ENCODE assay signal across 8 mouse cellular contexts in genomic region chr5:150674866-150675265, GRCm38 (mm10). TPM values are rescaled to one million over a fixed set of nuclear protein-coding genes. Genes with fewer than 3 reads are reported as not detected.
DNase-seq lines count a peak whose midpoint lies in the region; ATAC-seq and TF ChIP-seq lines count a peak whose summit lies in the region.

No protein-coding gene starts in this region.

- peak overlapping the region; percentile 94 for H3K9ac ChIP-seq in embryonic facial prominence, embryonic 12.5 days
- peak overlapping the region; percentile 93 for H3K9ac ChIP-seq in hindbrain, postnatal 0 days (replicated peaks; ENCODE audit: low read length)

- TF ChIP-seq POLR2A in lung, adult 2 months (IDR thresholded peaks at IDR 0.05; ENCODE audit: borderline replicate concordance, extremely low read depth, low read depth, low read length), result no peak
- no peak for TF ChIP-seq POLR2A in myocyte (IDR thresholded peaks at IDR 0.05; ENCODE audit: insufficient read length, low read depth)

- H3K4me3 ChIP-seq in lung, adult 2 months (replicated peaks; ENCODE audit: extremely low read depth, low read depth, low read length), result peak overlapping the region; percentile 24
- peak overlapping the region; percentile 92 for H3K4me3 ChIP-seq in embryonic facial prominence, embryonic 12.5 days
- H3K4me3 ChIP-seq in hindbrain, postnatal 0 days (ENCODE audit: low read length), result peak overlapping the region; percentile 95
- H3K4me3 ChIP-seq in myocyte, result peak overlapping the region; percentile 50

- H3K79me2 ChIP-seq in myocyte (ENCODE audit: control insufficient read depth, insufficient read depth), result peaks cover 56% of the 10 kb centered on the region

- DNase-seq in lung, adult 2 months, result no peak
- no peak for DNase-seq in lung, postnatal 25 days (ENCODE audit: low spot score)
- peak; percentile 10 for DNase-seq in hindbrain, postnatal 0 days (ENCODE audit: low spot score)
- DNase-seq in layer of hippocampus, adult 9-11 months, result no peak
- DNase-seq in urinary bladder, postnatal 4 days (ENCODE audit: low spot score in 2 of 2), result no peak

- ATAC-seq in embryonic facial prominence, embryonic 12.5 days (ENCODE audit: insufficient number of reproducible peaks, insufficient read depth, low FRiP score, low TSS enrichment), result no peak
- no peak for ATAC-seq in hindbrain, postnatal 0 days
- no peak for ATAC-seq in inflammation-experienced regulatory T-cells, adult 6 months

- H3K27me3 ChIP-seq in embryonic facial prominence, embryonic 12.5 days, result no peaks in the 10 kb centered on the region
- H3K27me3 ChIP-seq in hindbrain, postnatal 0 days (ENCODE audit: insufficient read depth, low read length), result no peaks in the 10 kb centered on the region
- no peaks in the 10 kb centered on the region for H3K27me3 ChIP-seq in myocyte (ENCODE audit: control insufficient read depth, insufficient read depth, insufficient read length)

- TF ChIP-seq CTCF in lung, adult 2 months (IDR thresholded peaks at IDR 0.05; ENCODE audit: insufficient read depth, low read length), result no peak
- no peak for TF ChIP-seq CTCF in hindbrain, postnatal 0 days (IDR thresholded peaks at IDR 0.05; ENCODE audit: low read depth)

- no peak overlapping the region for H3ac ChIP-seq in myocyte (ENCODE audit: control insufficient read depth, insufficient read length)

- H3K36me3 ChIP-seq in embryonic facial prominence, embryonic 12.5 days, result no peaks in the 10 kb centered on the region
- H3K36me3 ChIP-seq in hindbrain, postnatal 0 days (ENCODE audit: insufficient read depth, low read length), result no peaks in the 10 kb centered on the region
- no peaks in the 10 kb centered on the region for H3K36me3 ChIP-seq in myocyte (ENCODE audit: control insufficient read depth, insufficient read depth)

- H3K27ac ChIP-seq in embryonic facial prominence, embryonic 12.5 days, result no peak overlapping the region
- no peak overlapping the region for H3K27ac ChIP-seq in hindbrain, postnatal 0 days

- peak overlapping the region; percentile 53 for H3K4me2 ChIP-seq in embryonic facial prominence, embryonic 12.5 days (replicated peaks)
- H3K4me2 ChIP-seq in hindbrain, postnatal 0 days (ENCODE audit: low read depth, low read length), result peak overlapping the region; percentile 61
- peak overlapping the region; percentile 61 for H3K4me2 ChIP-seq in myocyte (ENCODE audit: low read depth)

- 22% methylated on average over 6 of the region's 6 CpGs for WGBS in lung, adult 2 months
- 52% methylated on average over 6 of the region's 6 CpGs for WGBS in embryonic facial prominence, embryonic 12.5 days
- WGBS in hindbrain, postnatal 0 days, result 50% methylated on average over 6 of the region's 6 CpGs

- H3K4me1 ChIP-seq in lung, adult 2 months (ENCODE audit: control insufficient read depth, insufficient read depth, low read length), result no peaks in the 10 kb centered on the region; the same call in none of the 2 replicates
- peaks cover 11% of the 10 kb centered on the region for H3K4me1 ChIP-seq in embryonic facial prominence, embryonic 12.5 days
- no peaks in the 10 kb centered on the region for H3K4me1 ChIP-seq in hindbrain, postnatal 0 days (ENCODE audit: insufficient read depth, low read length)

- H3K9me3 ChIP-seq in embryonic facial prominence, embryonic 12.5 days, result no peaks in the 10 kb centered on the region
- H3K9me3 ChIP-seq in hindbrain, postnatal 0 days (ENCODE audit: low read length), result no peaks in the 10 kb centered on the region

TF ChIP-seq in myocyte, 11 proteins besides CTCF, POLR2A, EP300 and RAD21:
- TF ChIP-seq SRF (IDR thresholded peaks at IDR 0.05; ENCODE audit: control insufficient read depth, insufficient read length, low read depth) (no peak), E2F4 (IDR thresholded peaks at IDR 0.05; ENCODE audit: insufficient read depth) (no peak), TCF3 (IDR thresholded peaks at IDR 0.05; ENCODE audit: insufficient read length, low read depth) (no peak), MAX (IDR thresholded peaks at IDR 0.05; ENCODE audit: low read depth) (no peak), TCF12 (IDR thresholded peaks at IDR 0.05; ENCODE audit: insufficient read depth, poor library complexity, severe bottlenecking) (no peak), USF1 (IDR thresholded peaks at IDR 0.05; ENCODE audit: low read depth) (no peak), MYOG (IDR thresholded peaks at IDR 0.05; ENCODE audit: control insufficient read depth in 1 of 3, insufficient read depth in 1 of 3, insufficient read length in 2 of 3, low read depth in 2 of 3) (no peak), REST (IDR thresholded peaks at IDR 0.05; ENCODE audit: insufficient read depth, insufficient read length) (no peak), CEBPB (IDR thresholded peaks at IDR 0.05; ENCODE audit: insufficient read depth, poor library complexity, severe bottlenecking) (no peak), MYOD1 (IDR thresholded peaks at IDR 0.05; ENCODE audit: control insufficient read depth in 1 of 3, insufficient read length in 2 of 3, low read depth in 2 of 3) (no peak), POLR2AphosphoS2 (IDR thresholded peaks at IDR 0.05; ENCODE audit: insufficient read length, low read depth) (no peak)
TF ChIP-seq in myocyte: peak in this region for 0.

RNA-seq across cellular contexts. Expression of gene Pds5b, which starts 1.3 kb away (rescaled TPM):
- polyA plus RNA-seq in lung, adult 2 months (2012; rRNA removed), result 4.0 and 8.0 TPM in 2 replicates
- 46.6 and 46.8 TPM in 2 replicates for polyA plus RNA-seq in embryonic facial prominence, embryonic 12.5 days (2016; fragmentation: Nextera tagmentation; extraction: Ambion mirVana)
- total RNA-seq in hindbrain, postnatal 0 days (2014; rRNA removed), result 34.5 and 38.5 TPM in 2 replicates
- polyA plus RNA-seq in hindbrain, postnatal 0 days (2015; fragmentation: Nextera tagmentation; extraction: Ambion mirVana), result 19.4 and 19.8 TPM in 2 replicates
- 4.7 TPM for polyA plus RNA-seq in myocyte (2012; fragmentation: generic; extraction: Trizol)
- 10 to 100 TPM; 20.5 to 23.7 (median 23.3) TPM for polyA plus RNA-seq in inflammation-experienced regulatory T-cells, adult 6 months (2017; shearing (Covaris generic))

RNA-seq across cellular contexts. Expression of gene N4bp2l2, which starts 8.9 kb away (rescaled TPM):
- polyA plus RNA-seq in lung, adult 2 months (2012; rRNA removed), result 4.6 and 6.3 TPM in 2 replicates
- 45.4 and 47.1 TPM in 2 replicates for polyA plus RNA-seq in embryonic facial prominence, embryonic 12.5 days (2016; fragmentation: Nextera tagmentation; extraction: Ambion mirVana)
- 27.2 and 37.6 TPM in 2 replicates for total RNA-seq in hindbrain, postnatal 0 days (2014; rRNA removed)
- polyA plus RNA-seq in hindbrain, postnatal 0 days (2015; fragmentation: Nextera tagmentation; extraction: Ambion mirVana), result 31.5 and 33.0 TPM in 2 replicates
- 21.6 TPM for polyA plus RNA-seq in myocyte (2012; fragmentation: generic; extraction: Trizol)
- 10 to 100 TPM; 74.8 to 79.1 (median 77.0) TPM for polyA plus RNA-seq in inflammation-experienced regulatory T-cells, adult 6 months (2017; shearing (Covaris generic))

Comparison
In these comparisons a context has a peak if more than half of its experiments do, and no peak if none do; other contexts are left out.
1. H3K4me3 ChIP-seq: peak in every context shown above with its lines; median percentile 95 in hindbrain, postnatal 0 days; 92 in embryonic facial prominence, embryonic 12.5 days; 50 in myocyte; 24 in lung, adult 2 months.